Mouse (Mus musculus): ENCODE data around the gene Tmem9.

GRCm38 (mm10) chr1:136051013-136051315 lies 43.0 kb downstream of the Tmem9 start:
- TF ChIP-seq CTCF (IDR thresholded peaks at IDR 0.05; ENCODE audit: extremely low read depth, insufficient read depth, insufficient read length, insufficient replicate concordance) (no peak), POLR2A (IDR thresholded peaks at IDR 0.05; ENCODE audit: low read depth, low read length) (no peak)
